Mouse (Mus musculus) R1 (cell line): ENCODE data around the gene Vmn2r76.
"Not testable (repeated sequence)": the region's sequence is repeated elsewhere in the genome, so short reads cannot be mapped to it uniquely, and the experiment has no call there.

Experiments used
- DNase-seq: peaks from one replicate; pipeline ENCODE4 v3.0.0-alpha.2; 2018; ENCODE audit warnings: low read depth, low spot score

Vmn2r76 gene

DNA sequence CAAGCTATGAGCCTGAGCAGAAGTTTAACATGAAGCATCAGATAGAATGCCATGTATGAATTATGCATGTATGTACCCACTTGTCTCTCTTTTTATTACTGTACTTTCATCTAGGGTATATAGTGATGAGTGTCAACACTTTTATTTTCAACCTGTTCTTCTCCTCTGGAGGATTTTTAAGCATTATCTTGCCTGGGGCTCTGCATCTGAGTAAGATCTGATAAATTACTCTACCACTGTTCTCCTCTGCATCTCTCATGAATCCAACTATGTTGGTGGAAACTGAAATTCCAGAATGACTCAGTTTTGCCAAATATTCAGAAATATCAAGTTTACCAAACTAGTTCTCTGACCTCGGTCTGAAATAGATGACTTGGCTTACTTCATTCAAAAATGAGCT, at the start of gene Vmn2r76:
Gene Vmn2r76, minus strand, starts transcription at position 101 of the 400 bp plus-strand sequence.
- DNase-seq: no peak

GRCm38 (mm10) chr7:86277072-86277471, 31.0 kb upstream of the Vmn2r76 start, which contains the start of gene Olfr310:
Gene Olfr310 (minus strand): TSS chr7:86277172.
- no peak for DNase-seq

DNA sequence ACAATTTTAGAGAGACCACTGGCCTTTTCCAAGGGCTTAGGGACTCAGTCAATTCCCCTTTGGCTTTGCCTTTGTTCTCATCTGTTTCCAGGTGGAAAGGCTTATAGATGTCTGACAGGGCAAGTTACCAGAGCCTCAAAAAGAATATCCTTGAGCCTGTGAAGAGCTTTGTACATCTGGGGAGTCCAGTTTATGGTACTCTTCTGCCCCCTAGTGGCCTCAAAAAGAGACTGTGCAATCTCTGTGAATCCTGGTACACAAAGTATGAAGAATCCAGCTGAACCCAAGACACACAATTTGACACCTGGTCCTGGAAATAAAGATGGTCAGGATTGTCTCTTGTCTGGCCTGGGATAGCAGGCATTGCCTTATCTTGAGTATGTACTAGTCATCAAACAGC, 34.8 kb downstream of the Vmn2r76 start:
- peak; percentile 59 for DNase-seq

- not testable (repeated sequence) for DNase-seq
Measured at GRCm38 (mm10) chr7:86171678-86172077, 74.4 kb downstream of the Vmn2r76 start, which contains the start of gene Vmn2r75. Gene Vmn2r75 (minus strand): TSS chr7:86171778.
